Mouse (Mus musculus): Measurements from ENCODE around the gene Smtn.

Smtn gene

DNA sequence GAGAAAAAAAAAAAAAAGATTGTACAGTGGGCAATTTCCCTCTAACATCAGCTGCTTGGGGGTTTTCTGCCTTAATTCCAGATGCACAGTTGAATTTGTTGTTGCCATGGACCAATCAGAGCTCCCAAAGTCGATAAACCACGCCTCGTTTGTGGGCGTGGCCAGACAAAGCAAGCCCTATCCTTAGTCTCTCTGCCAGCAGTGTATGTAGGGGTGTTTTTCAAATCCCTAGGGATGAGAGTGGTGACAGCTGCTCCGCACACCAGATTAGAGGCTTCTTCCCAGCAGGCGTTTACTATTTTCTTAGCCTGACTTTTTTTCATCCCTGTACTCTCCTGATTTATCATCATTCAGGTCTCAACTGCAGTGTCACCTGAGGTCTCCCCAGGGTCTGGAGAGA is 7.6 kb upstream of the Smtn start:
- 44% methylated on average over 6 of the region's 6 CpGs for WGBS

DNA sequence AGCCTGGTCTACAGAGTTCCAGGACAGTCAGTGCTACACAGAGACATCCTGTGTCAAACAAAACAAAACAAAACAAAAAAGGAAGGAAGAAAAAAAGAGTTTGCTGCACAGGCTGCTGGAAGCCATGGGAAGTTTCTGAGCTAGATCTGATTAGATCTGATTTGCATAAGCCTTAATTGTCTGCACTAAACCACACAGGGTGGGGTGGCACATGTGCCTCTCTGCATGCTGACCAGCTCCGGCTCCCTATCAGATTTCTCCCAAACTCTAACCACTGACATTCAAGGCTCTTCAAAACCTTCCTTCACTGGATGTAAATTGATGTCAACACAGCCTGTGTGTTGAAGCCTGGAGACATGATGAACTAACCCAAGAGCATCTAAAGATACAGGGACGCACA is 6.6 kb upstream of the Smtn start:
- whole genome bisulfite sequencing, result 88% methylated on average over 2 of the region's 2 CpGs

DNA sequence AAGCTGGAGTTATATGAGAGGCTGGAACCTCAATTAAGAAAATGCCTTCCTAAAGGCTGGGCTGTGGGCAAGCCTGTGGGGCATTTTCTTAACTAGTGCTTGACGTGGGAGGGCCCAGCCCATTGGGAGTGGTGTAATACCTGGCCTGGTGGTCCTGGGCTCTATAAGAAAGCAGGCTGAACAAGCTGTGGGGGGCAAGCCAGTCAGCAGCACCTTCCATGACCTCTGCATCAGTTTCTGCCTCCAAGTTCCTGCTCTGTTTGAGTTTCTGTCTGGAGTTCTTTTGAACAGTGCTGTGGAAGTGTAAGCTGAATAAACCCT is 5.8 kb upstream of the Smtn start:
- WGBS, result 48% methylated on average over 1 of the region's 1 CpGs

DNA sequence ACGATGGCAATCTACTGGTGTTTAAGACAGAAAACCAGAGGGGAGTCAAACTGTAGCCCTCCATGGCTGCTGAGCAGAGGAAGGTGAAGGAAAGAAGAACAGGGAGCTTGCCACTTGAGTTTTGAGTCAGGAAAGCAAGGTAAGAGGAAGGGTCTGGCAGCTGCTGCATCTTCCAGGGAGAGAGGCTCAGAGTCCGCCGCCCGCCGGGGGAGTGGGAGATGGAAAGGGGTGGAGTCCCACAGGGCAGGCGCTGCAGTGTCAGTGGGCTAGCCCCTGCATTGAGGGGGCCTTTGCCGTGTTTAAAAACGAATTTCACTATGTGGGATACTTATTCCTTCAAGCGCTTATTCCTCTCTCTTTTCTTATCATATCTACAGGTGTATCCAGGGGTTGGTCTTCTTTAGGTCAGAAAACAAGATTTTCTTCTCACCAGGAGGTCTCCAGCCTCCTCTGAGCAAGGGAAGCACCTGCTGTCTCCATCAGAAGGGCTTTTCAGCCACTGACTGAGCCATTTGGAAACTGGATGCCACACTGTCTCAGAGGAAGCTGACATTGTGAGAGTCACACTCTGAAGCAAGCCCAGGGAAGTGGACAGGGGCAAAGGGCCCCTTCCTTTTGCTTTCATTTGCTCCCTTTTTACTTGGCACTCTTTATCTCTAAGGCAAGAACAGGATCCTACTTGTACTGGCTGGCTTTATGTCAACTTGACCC is 5.3 kb upstream of the Smtn start:
- 47% methylated on average over 9 of the region's 9 CpGs for WGBS

DNA sequence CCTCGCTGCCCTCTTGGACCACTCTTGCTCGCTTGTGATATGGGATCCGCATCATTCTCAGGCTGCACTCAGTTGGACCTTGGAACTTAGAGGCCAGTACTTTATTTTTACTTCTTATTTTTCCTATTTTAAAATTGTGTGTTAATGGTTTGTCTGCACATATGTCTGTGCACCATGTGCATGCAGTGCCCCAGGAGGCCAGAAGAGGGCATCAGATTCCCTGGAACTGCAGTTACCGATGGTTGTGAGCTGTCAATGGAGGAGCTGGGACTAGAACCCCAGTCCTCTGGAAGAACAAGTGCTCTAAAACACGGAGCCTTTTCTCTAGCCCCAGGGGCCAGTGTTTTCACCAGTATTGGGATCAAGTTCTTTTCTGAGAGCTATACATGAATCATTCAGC is 4.0 kb upstream of the Smtn start:
- 96% methylated on average over 5 of the region's 5 CpGs for WGBS

DNA sequence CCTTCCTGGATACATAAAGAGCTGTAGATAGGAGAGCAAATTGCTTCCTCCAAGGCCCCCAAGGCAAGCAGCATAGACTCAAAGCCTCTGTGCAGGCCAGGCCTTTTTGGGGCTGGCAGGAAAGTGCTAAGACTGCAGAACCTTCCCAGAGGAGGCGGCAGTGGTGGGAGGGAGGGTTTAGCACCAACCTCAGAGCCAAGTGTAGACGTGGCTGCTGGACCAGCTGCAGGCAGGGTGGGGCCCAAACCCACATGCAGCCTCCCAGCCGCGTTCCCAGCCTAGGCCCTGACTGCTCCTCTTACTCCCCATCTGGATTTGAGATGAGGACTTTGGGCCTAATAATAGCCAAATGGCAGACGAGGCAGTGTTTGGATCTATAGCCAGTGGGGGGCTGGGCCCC is 2.6 kb upstream of the Smtn start:
- WGBS, result 35% methylated on average over 5 of the region's 5 CpGs

DNA sequence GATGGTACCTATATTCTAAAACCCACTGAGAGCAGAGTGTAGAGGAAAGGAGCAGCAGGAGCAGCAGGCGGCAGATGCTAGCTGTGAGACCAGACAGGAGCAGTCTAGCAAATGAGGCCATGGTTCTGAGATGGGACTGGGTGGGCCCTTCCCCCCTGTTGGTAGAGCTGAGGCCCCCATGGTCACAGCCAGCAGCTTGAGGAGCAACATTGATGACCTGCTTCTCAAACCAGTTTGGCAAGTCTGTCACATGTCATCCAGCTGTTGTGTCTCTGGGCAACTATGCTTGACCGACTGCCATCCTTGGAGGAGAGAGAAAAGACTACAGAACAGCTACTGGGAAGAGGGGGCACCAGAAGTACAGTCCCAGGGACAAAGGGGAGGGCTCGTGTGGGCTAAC is 1.5 kb upstream of the Smtn start:
- 81% methylated on average over 3 of the region's 3 CpGs for WGBS

DNA sequence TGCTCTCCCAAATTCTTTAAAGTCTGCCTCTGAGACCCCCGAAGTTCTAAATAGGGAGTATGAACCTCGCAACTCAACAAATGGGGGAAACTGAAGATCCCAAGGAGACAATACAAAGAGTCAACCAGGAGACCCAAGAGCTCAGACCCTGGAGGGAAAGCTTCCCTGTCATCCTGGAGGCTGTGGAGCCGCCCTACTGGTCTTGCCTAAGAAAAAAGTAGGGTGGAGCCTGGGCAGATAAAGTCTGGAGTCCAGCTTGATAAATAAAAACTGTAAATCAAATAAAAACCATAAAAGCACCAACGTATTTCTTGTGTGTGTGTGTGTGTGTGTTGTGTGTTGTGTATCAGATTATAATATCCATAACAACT is 601 bp downstream of the Smtn start:
- 73% methylated on average over 4 of the region's 4 CpGs for WGBS

DNA sequence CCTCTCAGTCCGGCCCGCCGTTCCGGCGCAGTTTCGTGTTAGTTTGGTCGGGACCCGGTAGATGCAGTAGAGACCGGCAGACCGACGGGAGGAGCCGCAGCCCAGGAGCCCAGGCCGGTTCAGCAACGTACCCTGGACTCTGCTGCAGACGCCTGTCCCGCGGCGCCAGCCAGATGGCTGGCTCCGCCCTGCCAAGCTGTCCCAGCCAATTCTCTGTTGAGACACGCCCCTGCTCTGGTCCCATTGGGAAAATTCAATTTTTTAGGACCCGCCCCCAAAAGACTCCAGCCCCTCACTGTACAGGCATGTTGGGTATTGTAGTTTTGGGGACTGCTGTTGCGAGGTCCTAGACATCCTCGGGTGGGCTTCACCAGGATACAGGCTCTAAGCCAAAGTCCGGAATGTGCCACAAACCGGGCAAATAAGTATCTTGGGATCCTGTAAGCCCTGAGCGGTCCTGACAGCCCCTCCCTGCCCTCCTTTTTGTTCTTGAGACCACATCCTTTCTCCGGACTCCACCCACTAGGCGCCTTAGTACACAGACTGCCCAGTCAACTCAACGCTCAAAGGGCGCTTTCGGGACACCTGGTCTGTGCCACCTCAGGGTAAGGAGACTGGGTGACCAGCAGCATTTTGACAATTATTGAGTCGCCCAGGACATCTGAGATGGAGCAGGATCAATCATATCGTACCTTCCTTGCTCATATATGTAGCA is 1.1 kb downstream of the Smtn start:
- WGBS, result 2% methylated on average over 33 of the region's 33 CpGs

DNA sequence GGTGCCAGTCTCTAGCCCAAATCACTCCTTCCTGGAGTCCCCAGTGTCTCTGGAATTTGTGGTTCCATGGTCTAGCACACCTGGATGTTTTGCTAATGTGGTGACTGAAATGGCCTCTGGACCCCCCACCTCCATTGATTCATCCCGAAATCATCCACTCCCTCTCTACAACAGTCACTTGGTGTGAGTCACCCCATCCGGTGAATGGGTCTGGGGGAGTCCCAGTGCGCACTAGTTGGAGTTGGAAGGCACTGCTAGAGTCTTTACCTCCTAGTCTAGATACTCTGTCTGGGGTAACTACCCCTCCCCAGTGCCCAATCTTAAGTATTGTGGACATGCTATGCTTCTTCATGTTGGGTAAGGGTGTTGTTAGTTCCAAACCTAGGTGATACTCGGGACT is 2.1 kb downstream of the Smtn start:
- 67% methylated on average over 4 of the region's 4 CpGs for WGBS

DNA sequence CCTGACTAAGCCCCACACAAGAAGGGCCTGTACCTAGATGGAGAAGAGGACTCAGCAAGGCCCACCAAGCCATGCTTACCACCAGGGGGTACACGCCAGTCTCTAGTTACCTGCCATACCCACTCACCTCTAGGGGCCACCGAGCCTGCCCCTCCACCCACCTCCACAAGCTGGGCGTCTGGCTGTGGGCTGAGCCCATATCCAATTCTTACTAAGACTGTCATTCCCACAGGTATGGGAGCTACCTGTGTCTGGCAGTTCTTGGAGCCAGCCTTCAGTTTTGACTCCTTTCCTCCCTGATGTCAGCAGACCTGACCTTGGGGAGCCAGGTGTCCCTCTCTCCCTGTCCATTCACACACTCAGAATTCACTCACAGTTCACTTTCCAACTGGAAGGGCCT is 2.7 kb downstream of the Smtn start:
- WGBS, result 86% methylated on average over 3 of the region's 3 CpGs

DNA sequence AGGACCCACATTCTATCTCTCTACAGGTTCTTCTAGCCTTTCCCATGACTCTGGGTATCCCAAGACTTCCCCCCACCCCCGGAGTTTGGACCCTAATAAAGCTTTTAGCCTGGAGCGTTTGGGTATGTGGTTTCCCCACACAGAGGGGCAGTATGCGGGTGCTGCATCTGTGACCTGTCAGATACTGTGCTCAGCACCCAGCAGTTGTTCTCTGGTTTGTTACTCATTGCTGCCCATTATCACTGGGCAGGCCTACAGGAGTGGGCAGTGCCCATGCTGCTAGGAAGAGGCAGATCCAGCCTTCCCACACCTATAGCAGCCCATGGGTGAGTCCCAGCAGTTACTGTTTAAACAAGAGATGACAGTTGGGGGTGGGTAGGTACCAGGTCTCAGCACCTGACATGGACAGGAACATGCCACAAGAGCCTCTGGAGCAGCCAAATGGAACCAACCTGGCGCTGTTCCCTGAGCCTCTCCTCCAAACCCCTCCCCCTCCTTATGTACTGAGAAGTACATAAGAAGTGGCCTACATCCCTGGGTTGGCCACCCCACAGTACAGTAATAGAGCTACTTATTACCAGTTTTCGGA is 3.6 kb downstream of the Smtn start:
- WGBS, result 91% methylated on average over 5 of the region's 5 CpGs

DNA sequence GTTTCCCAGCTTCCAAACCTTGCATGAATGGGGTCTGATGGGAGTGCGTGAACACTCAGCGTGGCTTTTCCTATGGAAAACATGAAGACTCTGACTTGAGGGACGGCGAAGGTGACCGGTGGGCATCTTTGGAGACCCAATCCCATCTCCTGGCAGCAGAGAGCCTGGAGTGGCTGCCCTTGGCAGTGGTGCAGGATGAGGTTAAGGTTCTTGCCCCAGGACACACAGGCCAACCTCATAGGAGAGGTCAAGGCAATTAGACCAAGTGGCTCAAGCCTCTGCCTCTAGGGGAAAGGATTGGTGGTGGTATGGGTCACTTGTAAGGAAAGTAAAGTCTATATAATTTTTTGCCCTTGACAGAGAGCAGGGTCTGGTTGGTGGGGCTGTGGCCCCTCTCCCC is 4.3 kb downstream of the Smtn start:
- WGBS, result 50% methylated on average over 5 of the region's 5 CpGs

DNA sequence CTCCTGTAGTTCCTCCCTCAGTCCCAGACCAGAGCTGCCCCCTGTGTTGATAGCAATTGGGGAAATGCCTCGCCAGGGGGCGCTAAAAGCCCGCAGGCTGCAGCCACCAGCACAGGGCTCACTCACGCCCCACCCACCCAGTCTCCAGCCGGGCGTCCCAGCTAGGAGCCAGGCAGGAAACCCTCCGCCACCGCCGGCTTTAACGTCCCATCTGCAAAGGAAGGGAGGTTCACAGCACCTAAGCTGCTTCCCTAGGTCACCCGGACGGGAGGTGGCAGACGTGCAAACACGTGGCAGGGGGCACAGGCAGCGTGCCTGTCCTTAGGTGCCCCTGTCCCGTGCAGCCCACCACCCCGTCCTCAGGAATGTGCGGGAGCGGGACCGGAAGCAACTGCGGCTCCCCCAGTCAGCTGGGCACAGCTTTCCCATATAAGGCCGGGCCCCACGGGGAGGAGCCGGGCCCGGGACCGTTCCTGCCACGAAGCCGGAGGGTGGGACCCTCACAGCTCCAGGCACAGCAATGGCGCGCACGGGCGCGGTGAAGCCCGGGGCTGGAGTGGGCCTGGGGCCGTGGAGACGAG is 4.9 kb downstream of the Smtn start:
- WGBS, result under 1% methylated on average over 36 of the region's 36 CpGs

DNA sequence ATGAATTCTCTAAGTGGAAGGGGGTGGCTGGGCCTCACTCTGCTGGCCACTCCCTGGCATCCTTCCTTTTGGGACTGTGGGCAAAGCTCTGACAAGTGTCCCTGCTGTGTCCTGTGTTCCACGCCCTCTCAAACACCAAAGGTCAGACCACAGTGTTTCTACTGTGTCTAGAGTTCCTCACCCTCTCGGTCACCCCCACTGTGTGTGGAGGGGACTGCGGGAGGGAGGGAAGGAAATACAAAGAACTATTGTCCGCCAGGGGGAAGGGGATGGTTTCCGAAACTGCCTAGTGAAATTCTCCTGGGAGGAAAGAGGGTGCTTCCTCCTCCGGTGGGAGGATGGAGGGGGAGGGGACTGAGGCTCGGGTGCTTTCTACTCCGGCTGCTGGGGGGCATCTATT is 5.5 kb downstream of the Smtn start:
- WGBS, result 5% methylated on average over 8 of the region's 8 CpGs

DNA sequence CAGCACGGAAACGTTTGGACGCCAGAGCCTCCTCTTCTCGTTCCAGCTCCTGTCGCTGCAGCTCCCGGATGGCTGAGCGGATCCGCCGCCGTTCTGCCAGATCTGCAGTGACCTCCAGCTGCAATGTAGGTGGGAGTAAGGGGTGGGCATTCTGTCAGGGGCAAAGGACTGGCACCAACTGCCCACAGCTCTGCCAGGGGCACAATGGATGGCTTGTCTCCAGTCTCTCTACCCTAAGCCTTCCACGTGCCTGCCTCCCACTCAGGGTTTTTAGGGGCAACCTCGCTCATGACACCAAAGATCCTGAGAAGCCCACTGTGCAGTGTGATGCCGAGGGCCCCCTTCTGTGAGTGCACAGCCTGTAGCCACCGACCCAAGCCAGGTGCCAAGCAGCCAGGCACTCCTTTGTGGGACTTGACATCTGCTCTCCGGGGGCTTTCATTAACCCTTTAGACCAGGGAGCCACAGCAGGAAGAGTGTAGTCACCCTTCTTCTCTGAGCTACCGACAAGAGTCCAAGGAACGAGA is 6.9 kb downstream of the Smtn start:
- WGBS, result 70% methylated on average over 17 of the region's 17 CpGs

DNA sequence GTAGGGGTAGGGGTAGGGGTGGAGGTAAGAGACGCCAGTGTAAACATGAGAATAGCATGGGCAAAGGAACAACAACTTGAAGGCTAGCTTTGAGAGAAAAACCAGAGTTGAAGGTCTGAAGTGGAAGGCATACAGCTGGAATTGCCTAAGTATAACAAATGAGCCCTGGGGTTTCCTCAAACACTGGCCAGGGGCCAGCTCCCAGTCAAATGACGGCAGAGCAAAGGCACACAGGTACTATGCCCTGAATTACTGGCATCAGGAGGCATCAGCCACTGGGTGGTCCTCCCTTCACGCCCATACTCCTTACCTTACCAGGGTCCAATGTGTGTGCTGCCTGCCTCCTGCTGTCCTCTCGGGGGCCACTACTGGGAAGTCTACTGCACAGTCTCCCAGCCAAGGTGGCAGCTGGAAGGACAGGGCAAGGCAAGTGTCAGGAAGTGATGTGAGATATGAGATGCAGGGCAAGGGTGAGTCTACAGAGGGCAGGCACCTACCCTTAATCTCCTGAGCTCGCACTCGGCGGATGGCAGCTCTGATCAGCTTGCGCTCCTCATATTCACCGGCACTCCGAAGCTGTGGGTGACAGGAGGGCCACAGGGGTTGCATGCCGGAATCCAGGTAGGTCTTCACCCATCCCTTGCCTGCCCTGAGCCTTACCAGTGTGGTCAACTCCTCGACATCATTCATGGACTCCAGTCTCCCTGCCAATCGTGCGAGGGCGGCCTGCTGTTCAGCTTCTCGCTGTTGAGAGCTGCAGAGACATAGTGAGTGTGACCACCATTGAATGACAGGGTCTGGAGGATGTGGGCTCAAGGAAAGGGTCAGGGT is 8.1 kb downstream of the Smtn start:
- 90% methylated on average over 16 of the region's 16 CpGs for WGBS

DNA sequence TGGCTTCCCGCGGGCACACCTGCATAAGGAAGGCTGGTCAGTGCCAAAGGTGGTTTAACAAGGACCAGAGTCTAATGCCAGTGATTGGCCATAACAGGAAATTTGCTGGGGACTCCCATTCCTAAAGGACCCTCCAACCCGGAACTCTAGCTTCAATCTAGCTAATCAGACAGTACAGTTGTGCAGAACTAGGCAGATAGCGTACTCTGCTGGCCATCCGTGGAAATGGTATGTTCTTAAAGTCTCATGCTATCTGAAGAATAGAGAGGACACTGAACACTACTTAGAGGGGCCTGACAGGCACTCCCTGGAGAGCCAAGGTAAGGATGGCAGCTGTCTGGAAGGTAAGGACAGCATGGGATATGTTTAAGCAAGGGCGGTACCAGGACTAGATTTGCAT is 8.8 kb downstream of the Smtn start:
- 79% methylated on average over 6 of the region's 6 CpGs for WGBS

DNA sequence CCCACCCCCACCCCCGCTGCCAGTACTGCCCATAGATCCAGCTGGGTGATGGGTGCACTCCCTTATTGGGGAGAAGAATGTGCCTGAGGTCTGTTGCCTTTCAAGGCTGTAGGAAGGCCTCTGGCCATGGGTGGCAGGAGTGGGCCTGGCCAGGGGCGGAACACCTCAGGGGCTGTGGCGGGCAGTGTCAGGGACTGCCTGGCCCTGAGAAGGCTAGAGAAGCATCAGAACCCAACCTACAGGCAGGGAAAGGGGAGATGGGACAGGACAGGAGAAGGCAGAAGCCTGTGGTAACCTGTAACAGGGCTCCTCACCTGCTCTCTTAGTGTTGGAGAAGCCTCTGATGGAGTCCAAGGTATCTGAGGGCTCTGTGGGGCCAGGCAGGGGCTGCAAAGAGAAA is 9.7 kb downstream of the Smtn start:
- WGBS, result 94% methylated on average over 3 of the region's 3 CpGs

DNA sequence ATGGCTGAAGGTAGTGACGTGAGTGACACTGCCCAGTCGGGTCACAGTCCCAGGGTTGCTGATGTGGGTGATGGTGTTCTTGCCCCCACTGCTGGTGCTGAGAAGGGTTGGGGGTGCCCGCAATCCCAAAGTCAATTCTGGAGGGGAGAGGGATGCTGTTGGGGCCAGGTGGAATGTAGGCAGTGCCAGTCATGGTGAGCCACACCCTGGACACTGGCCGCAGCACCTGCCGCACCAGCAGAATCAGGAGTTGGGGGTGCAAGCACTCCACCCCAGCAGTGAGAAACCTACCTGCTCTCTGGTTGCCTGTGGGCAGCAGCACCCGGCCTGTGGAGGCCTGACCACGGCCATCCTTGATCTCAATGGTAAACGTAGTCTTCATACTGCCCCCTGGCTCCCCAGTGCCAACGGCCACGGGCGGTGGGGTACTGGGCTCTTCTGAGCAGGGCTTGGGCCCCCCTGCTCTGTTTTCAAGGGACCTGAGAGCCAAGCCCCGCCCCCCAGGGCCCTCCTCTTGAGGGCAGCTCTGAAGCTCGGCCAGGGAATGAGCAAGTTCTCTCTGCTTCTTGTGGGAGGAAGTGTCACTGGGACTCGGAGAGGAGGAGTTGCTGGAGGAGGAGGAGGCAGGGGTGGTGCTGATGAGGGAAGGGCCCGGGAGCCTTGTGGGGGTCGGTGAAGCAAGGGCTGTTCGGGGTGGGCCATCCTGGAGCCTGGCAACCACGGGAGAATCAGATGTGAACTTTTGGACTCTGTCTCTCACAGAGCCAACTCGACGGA is 10.7 kb downstream of the Smtn start:
- WGBS, result 77% methylated on average over 20 of the region's 20 CpGs

DNA sequence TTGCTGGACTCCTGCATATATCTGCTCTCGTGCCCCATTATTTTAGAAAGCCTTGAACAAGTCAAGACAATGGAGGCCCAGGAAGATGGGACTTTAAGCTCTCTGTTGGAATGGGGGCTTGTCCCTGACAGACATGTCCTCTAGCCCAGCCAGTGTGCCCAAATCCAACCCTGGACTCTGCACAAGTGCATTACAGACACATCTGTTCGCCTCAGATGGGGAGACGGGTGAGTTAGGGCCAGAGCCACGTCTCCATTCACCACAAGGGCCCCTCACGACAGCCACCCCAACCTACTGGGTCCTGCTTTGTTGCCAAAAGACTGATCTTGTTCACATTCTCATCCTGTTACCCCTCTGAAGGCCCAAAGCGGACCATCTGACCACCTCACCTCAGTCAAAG is 12.2 kb downstream of the Smtn start:
- WGBS, result 91% methylated on average over 6 of the region's 6 CpGs

Data from cerebral cortex, adult 2 months (tissue).